Mouse (Mus musculus) T-helper 1 cell (primary cell): ENCODE data around the gene Prpf6.

Source experiments
- in situ Hi-C: fragments of 300-600 bp; cut with MboI, MseI; formaldehyde crosslinking; loops from one replicate; pipeline ENCODE4 v1.15.1; 2025; ENCODE audit warnings: high pct_unique_total_duplicates

Gene Prpf6

GRCm38 (mm10) chr2:181591528-181592085, at the start of gene Prpf6:
Gene Prpf6 (plus strand): TSS chr2:181591868.
- in situ Hi-C loops = loop anchor here (5.0 to 25.0 kb wide), 2 partner anchors 69 to 204 kb away; partner anchors contain the start of genes Dnajc5 and Lime1

- in situ Hi-C loops = loop anchor here (10.0 kb wide), 1 partner anchor 461 kb away; no protein-coding TSS in a partner anchor
Observed at GRCm38 (mm10) chr2:181546142-181546541, 45.5 kb upstream of the Prpf6 start.

GRCm38 (mm10) chr2:181548227-181548626, 43.4 kb upstream of the Prpf6 start:
- in situ Hi-C loops = loop anchor here (10.0 kb wide), 1 partner anchor 463 kb away; no protein-coding TSS in a partner anchor

- in situ Hi-C loops = loop anchor here (10.0 kb wide), 1 partner anchor 464 kb away; no protein-coding TSS in a partner anchor
Observed at GRCm38 (mm10) chr2:181548682-181549081, 43.0 kb upstream of the Prpf6 start.

DNA sequence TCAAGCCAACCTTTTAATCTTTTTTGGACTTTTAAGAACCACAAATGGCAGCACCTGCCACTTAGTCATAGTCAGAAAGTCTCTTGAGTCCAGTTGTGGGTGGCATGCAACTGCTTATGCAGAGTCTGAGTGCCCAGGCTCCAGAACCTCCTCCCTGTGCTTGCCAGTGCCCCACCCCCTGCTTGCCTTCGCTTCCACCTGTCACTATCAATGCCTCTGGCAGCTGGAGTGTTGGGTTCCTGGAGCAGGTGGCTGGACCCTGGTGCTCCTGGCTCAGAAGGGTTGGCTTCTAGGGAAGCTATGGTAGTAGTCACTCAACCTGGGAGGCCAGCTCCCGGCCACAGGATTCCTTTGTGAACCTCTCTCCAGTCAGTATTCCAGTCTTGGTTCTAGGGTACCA, 41.4 kb upstream of the Prpf6 start:
- in situ Hi-C loops = no loop called here

DNA sequence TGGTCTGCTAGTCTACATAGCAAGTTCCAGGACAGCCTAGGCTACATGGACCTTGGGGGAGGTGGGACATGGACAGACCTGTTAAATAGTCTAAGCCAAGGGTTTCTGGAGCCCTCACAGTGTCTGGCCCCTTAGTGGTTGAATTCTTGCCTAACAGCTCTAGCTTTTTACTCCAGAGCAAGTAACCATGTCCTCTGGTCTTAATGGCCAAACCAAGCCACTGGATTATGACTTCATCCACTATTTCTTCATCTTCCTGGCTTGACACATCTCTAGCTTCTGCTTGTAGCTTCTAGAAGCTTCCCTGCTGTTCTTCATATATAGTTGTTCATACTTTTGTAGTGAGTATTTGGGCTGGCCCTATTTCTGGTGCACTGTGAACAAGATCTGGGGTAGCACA, 37.9 kb upstream of the Prpf6 start:
- in situ Hi-C loops = no loop called here

GRCm38 (mm10) chr2:181567338-181567737, 24.3 kb upstream of the Prpf6 start:
- in situ Hi-C loops = no loop called here

- in situ Hi-C loops = no loop called here
Observed at GRCm38 (mm10) chr2:181568272-181569008, 23.2 kb upstream of the Prpf6 start.

GRCm38 (mm10) chr2:181569856-181570255, 21.8 kb upstream of the Prpf6 start:
- in situ Hi-C loops = no loop called here

GRCm38 (mm10) chr2:181570375-181570774, 21.3 kb upstream of the Prpf6 start:
- in situ Hi-C loops = no loop called here

DNA sequence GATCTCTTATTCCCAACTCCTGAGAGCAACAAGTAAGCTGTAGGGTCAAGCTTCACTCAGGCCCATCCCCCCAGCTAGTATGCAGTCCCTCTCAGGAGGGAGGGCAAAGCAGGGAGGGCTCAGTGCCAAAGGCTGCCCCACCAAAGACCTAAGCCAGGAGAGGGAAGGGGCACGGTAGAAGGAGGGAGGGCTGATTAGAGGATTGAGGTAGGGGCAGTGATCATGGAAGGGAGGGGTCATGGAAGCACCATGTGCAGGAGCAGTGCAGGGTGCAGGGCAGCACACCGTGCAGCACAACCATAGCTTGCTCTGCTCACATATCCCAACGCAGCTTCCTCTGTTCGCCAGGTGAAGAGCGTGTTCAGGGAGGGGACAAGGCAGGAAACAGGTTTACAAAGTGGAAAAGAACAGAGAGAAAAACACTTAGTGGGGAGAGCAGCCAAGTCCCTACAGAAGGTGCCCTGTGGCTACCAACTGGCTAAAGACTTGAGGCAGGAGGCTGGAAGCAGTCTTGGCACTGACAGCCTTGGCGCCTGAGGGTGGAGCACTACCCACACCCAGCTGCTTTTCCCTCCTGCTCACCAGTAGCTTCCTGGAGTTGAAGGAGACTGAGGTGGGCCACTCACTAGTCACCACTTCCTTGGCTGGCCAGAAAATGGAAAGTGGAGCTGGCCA, 20.6 kb upstream of the Prpf6 start:
- in situ Hi-C loops = no loop called here

DNA sequence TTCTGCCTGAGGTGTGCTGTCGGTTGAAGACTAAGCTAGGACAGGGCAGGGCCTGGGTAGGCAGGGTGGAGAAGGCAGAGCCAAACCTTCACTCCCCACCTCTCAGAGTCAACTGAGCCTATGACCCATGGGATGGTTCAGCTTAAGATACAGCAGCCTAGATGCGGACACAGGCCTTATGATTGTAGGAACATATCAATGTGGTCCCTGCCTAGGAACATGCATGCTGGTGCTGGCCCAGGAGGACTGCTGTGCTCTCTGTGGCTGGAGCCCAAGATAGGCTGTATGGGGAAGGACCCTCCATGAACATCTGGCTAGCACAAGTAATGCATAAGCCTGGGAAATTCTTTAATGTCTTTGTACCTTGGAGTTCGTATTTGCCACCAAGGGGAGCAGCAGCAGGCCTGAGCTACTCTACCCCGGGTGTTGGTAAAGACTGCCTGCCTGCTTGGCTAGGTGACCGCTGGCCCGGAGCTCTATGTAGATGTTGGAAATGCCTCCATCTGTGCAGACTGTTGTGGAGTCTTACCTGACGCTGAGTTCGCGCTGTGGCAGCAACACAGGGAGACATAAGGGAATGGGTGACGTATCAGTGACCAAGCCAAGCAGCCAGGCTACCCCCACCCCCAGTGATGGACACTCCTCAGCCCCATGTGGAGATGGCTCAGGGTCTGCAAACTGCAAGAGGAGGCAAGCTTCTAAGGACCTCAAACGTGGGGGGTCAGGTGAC, 19.6 kb upstream of the Prpf6 start:
- in situ Hi-C loops = no loop called here

DNA sequence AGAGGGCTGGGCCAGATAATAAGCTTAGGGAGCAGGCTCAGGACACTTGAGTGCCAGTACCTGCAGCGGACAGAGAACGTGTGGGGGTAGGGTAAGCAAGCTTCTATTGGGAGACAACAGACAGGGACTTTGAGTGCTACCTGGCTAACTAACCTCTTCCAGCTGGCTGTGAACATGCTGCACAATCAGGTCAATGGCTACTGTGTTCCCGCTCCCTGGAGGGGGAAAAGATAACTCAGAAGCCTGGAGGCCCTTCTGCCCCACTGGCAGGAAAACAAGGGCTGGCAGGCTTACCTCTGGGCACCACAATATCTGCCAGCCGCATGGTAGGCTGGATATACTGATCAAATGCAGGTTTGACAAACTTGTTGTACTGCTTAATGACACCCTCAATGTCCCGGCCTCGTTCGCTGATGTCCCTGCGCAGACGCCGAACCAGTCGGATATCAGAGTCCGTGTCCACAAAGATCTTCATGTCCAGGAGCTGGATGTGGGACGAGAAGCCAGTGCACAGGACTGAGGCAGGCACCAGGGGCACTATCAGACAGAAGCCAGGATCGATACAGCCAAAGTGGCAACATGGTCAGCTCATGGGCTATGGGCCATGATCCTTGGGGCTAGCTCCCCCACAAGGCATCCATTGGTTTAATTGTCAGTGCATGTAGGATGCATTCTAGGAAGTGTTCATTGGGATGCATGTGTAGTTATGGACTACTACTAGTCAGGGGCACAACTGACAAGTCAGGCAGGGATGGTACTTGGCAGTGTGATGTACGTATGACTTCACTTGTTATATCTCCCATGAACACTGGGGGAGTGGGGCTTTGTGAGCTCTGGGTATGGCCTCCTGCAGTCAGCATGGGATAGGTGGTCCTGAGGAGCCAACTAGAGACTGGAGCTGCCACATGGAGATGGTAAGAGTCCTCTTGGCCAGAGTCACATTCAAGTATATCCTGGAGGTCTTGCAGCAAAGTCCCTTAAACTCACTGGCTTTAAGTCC, 18.4 kb upstream of the Prpf6 start:
- in situ Hi-C loops = no loop called here

DNA sequence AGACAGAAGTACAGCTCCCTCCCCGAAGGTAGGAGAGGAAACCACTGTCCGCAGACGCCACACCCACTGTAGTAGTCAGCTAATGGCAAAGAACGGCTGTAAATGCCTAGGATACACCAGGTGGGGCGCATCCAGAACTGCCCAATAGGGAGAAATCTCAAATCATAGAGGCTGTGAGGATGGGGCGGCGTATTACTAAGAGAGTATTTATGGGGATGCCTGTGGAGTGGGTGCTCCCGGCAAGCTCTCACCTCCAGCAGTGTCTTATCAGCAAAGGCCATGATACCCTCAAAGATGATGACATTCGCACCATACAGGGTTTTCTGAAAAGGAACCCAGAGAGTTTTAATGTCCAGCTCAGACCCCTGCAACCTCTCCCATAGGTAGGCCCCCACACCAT, 17.7 kb upstream of the Prpf6 start:
- in situ Hi-C loops = no loop called here

- in situ Hi-C loops = loop anchor here (25.0 kb wide), 1 partner anchor 188 kb away; the partner anchor contains the start of gene Lime1
Observed at GRCm38 (mm10) chr2:181574921-181575545, 16.6 kb upstream of the Prpf6 start.

DNA sequence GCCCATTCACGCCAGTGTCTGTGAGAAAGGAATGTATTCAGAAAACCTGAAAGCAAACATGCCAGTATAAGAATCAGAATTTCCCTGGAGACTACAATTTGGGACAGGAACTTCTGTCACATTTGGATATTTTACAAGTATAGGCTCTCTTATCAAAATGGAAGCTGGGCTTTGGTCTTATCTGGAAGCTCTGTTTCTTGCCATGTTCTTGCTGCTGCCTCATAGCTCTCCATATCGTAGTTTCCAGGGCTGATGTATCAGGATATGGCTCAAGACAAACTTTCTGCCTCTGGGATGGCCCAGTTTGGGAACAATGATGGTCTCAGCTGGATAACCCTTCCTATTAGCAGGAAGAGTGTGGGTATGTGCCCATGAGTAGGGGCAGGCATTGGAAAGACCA, 15.1 kb upstream of the Prpf6 start:
- in situ Hi-C loops = loop anchor here (25.0 kb wide), 1 partner anchor 189 kb away; the partner anchor contains the start of gene Lime1

DNA sequence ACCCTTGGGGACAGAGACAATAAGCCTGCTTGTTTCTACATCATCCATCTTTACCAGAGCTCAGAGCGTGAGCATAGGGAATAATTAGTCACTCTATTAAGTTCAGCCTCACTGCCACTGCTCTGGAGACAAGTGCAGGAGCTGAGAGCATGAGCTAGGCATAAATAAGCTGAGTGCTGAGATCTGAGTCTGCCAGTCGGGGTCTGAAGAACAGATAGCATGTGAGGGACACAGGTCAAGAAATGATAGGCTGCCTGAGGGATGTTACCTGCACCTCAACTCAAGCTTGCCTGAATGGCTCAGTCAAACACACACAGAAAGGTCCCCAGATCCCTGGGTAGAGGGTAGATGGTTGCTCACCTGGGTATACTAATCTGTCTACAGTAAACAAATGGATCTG, 14.5 kb upstream of the Prpf6 start:
- in situ Hi-C loops = loop anchor here (25.0 kb wide), 1 partner anchor 190 kb away; the partner anchor contains the start of gene Lime1

DNA sequence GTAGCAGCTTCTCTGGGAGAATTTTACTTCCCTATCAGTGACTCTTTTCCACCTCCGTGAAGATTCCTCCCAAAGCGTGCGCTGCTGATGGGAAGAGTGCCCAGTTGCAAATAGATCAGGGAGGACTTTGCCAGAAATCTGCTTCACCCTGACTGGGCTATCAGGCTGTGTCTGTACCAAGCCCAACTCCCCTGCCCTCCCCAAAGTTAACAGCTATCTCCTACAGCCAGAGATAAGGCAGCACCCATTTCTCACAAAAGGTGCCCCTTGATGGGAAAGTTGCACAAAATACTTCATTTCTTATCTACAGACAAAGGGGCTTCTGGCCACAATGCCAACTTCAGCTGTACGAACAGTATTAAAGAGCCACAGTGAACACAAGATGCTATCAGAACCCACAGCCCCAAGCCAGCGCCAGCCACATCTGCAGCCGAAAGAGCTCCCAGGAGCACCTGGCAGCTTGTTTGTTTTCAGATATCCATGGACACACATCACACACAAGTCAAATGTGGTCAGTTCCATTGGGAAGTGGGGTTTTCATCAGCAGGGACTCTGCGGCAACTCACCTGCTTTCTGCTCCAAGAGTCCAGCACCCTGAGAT, 13.6 kb upstream of the Prpf6 start:
- in situ Hi-C loops = loop anchor here (25.0 kb wide), 1 partner anchor 191 kb away; the partner anchor contains the start of gene Lime1
